Mouse (Mus musculus) embryonic facial prominence, embryonic 14.5 days (tissue): ENCODE data around the gene Ptk6. TPM values are rescaled to one million over a fixed set of nuclear protein-coding genes. Genes with fewer than 3 reads are reported as not detected.
A peak's percentile ranks its signal among the peaks of the same experiment; 100 is the strongest.

Source experiments
- ATAC-seq: fragments of 200-750 bp; cut with Nextera tagmentation; 2 replicates; pipeline ENCODE4 v1.8.0; 2017; ENCODE audit warnings: low read depth, moderate number of reproducible peaks, moderate TSS enrichment
- DNase-seq: peaks from one replicate; pipeline ENCODE4 v3.0.0-alpha.2; 2015; ENCODE audit warnings: low spot score
- H3K27ac ChIP-seq: fragments of 300-500 bp; sonication (generic); replicated peaks from 2 replicates; pipeline ENCODE4 v1.5.1; 2014; ENCODE audit warnings: low read depth, mild to moderate bottlenecking, low read length, moderate library complexity
- H3K27me3 ChIP-seq: fragments of 300-500 bp; sonication (generic); replicated peaks from 2 replicates; pipeline ENCODE4 v1.6.1; 2014; ENCODE audit warnings: low read length; ENCODE audit not compliant: control insufficient read depth, insufficient read depth
- H3K36me3 ChIP-seq: fragments of 300-500 bp; sonication (generic); 2 replicates; pipeline ENCODE4 v1.6.1; 2014; ENCODE audit warnings: low read length, mixed read lengths; ENCODE audit not compliant: control insufficient read depth, insufficient read depth
- H3K4me1 ChIP-seq: fragments of 300-500 bp; sonication (generic); 2 replicates; pipeline ENCODE4 v1.6.1; 2014; ENCODE audit warnings: antibody characterized with exemption, low read length; ENCODE audit not compliant: control insufficient read depth, insufficient read depth
- H3K4me2 ChIP-seq: fragments of 300-500 bp; sonication (generic); 2 replicates; pipeline ENCODE4 v1.6.1; 2014; ENCODE audit warnings: low read depth, mild to moderate bottlenecking, low read length, moderate library complexity, mixed read lengths
- H3K4me3 ChIP-seq: fragments of 300-500 bp; sonication (generic); 2 replicates; pipeline ENCODE4 v1.5.1; 2014; ENCODE audit warnings: low read depth, mild to moderate bottlenecking, low read length
- H3K9ac ChIP-seq: fragments of 300-500 bp; sonication (generic); 2 replicates; pipeline ENCODE4 v1.6.1; 2014; ENCODE audit warnings: low read depth, mild to moderate bottlenecking, low read length, moderate library complexity, mixed read lengths
- H3K9me3 ChIP-seq: fragments of 300-500 bp; sonication (generic); 2 replicates; pipeline ENCODE4 v1.6.1; 2016; ENCODE audit warnings: low read length; ENCODE audit not compliant: control insufficient read depth
- WGBS: fragments of 180-500 bp; shearing (Covaris S2); extraction: QIAGEN DNeasy Blood & Tissue Kit; methylation state at CpG from one replicate; pipeline ENCODE4 v1.1.7; 2014; 5-methylcytosine and 5-hydroxymethylcytosine counted together
- polyA plus RNA-seq: library from polyadenylated mRNA; unstranded; fragments of >200 nt; fragmentation: Nextera tagmentation; extraction: Ambion mirVana; gene quantifications from 2 replicates; pipeline ENCODE4 v1.2.1, GENCODE M21; 2014

Ptk6 gene
- polyA plus RNA-seq, 1 experiment from 2014 or later, result 0.19 TPM

DNA sequence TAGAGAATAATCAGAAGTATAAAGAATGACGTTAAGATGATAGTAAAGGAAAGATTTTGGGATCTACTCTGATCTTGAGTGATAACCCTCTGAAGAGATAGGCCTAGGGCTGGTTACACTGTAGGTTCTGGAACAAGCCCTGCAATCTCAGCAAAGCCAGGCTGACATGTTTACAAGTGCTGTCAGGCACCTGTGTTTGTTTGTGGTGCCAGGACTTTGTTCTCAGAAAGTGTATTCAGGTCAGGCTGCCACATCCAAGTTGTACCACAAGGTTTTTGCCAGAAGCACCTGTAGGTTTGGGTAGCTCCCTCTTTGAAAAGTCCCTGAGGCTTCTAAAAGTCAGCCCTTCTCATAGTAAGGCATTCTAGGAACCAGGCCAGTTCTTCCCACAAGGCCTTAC, 13.3 kb downstream of the Ptk6 start:
- Histone ChIP-seq H3K36me3 (peaks cover 12% of the 10 kb centered on the region; the same call in 1 of the 2 replicates), H3K9me3 (no peaks in the 10 kb centered on the region), H3K4me2 (no peak overlapping the region), H3K4me3 (no peak overlapping the region), H3K27me3 (no peaks in the 10 kb centered on the region), H3K27ac (no peak overlapping the region), H3K4me1 (peaks cover 3% of the 10 kb centered on the region; the same call in 1 of the 2 replicates), H3K9ac (no peak overlapping the region)
- no peak for DNase-seq
- WGBS, result 76% methylated on average over 1 of the region's 1 CpGs
- ATAC-seq, result no peak

DNA sequence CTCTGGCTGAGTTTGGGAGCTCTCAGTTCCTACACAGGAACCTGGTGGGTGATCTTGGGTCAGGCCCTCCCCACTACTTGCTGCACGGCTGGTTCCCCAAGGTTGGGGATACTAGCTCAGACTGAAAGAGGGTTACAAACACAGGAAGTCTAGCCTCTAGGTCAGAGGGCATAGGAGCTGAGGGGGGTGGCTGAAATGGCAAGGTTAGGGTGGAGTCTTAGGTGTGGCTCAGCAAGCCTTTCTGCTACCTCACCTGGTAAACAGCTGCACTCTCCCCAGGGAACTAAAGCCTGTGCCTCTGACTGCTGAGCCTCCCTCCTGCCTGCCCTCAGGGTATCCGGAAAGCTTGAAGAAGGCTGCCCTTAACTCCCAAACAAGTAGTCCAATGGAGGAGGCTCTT, 13.9 kb downstream of the Ptk6 start:
- WGBS, result 38% methylated on average over 2 of the region's 2 CpGs
- H3K36me3 ChIP-seq, result peaks cover 12% of the 10 kb centered on the region; the same call in 1 of the 2 replicates
- peak; percentile 34 for DNase-seq
- no peaks in the 10 kb centered on the region for H3K27me3 ChIP-seq
- no peak overlapping the region for H3K27ac ChIP-seq
- H3K4me2 ChIP-seq, result peak overlapping the region; percentile 73
- no peaks in the 10 kb centered on the region for H3K9me3 ChIP-seq
- no peak for ATAC-seq
- peaks cover 3% of the 10 kb centered on the region; the same call in 1 of the 2 replicates for H3K4me1 ChIP-seq
- peak overlapping the region; percentile 61; the same call in 1 of the 2 replicates for H3K4me3 ChIP-seq
- H3K9ac ChIP-seq, result no peak overlapping the region

DNA sequence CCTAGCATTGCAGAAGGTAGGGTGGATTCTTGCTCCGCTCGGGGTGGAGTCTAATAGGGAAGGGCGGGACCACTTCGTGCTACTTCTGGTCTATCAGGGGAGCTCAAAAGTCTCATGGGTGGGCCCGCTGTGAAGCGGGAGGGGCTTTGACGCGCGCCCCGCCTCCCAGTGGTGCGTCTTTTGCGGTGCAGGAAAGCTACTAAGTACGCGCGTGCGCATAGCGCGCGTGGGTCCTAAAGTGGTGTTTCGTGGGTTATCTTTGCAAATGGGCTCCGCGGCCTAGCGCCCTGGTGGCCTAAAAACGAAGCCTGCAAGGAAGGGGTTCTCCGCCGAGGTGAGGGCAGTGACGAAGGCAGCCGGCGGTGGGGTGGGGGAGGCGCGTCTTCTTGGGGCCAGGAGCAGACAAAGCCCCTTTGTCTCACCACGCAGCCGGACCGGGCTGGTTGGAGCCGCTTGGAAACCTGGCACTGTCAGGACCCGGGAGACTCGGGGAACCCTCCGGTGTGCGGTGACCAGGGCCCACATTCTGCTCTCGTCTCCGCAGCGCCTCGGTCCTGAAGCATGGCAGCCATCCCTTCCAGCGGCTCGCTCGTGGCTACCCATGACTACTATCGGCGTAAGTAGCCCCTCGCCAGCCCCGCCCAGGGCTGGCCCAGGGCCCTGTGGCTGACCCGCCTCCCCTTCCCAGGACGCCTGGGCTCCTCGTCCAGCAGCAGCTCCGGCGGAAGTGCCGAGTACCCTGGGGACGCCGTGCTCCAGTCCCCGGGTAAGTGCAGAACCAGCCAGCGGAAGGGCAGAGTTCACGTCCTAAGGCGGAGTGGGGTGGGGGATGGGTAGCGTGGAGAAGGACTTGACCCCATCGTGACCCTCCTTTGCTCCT, 15.2 kb downstream of the Ptk6 start, which contains the start of gene Ppdpf:
Gene Ppdpf (plus strand): TSS at position 127 of the 880 bp plus-strand sequence.
- Histone ChIP-seq H3K4me3 (peak within 1 kb of the TSS; percentile 61), H3K27ac (peak within 1 kb of the TSS; percentile 95), H3K4me1 (peaks cover 3% of the 10 kb centered on the region; the same call in 1 of the 2 replicates), H3K9ac (peak within 1 kb of the TSS; percentile 96), H3K27me3 (no peaks in the 10 kb centered on the region), H3K36me3 (peaks cover 12% of the 10 kb centered on the region; the same call in 1 of the 2 replicates), H3K4me2 (peak within 1 kb of the TSS; percentile 73), H3K9me3 (no peaks in the 10 kb centered on the region)
- ATAC-seq (peak; percentile 97), DNase-seq (peak; percentile 97)
- 0% methylated on average over 40 of the region's 64 CpGs for WGBS

DNA sequence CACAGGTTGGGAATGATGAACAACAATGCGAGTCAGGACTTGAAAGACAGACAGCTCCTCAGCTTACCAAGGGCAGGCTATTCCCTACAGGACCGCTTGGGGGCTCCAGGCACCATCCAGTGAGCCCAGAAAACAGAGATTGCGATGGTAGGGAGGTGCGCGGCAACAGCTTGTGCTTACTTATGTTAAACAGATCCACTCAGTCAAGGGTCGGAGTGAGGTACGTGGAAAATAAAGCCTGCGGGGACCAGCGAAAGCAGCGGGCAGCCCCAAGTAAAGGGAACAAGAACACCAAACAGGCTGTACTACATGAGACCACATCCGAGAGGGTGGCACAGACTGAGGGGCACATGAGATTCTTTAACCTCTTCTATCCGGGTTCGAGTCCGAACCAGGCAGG, 16.0 kb downstream of the Ptk6 start:
- H3K4me2 ChIP-seq, result peak overlapping the region; percentile 73
- H3K27ac ChIP-seq, result peak overlapping the region; percentile 95
- peak; percentile 95 for DNase-seq
- no peaks in the 10 kb centered on the region for H3K9me3 ChIP-seq
- no peaks in the 10 kb centered on the region for H3K27me3 ChIP-seq
- peak; percentile 83 for ATAC-seq
- H3K36me3 ChIP-seq, result peaks cover 12% of the 10 kb centered on the region; the same call in 1 of the 2 replicates
- WGBS, result 1% methylated on average over 14 of the region's 14 CpGs
- H3K4me3 ChIP-seq, result peak overlapping the region; percentile 61
- H3K4me1 ChIP-seq, result peaks cover 3% of the 10 kb centered on the region; the same call in 1 of the 2 replicates
- peak overlapping the region; percentile 96 for H3K9ac ChIP-seq

DNA sequence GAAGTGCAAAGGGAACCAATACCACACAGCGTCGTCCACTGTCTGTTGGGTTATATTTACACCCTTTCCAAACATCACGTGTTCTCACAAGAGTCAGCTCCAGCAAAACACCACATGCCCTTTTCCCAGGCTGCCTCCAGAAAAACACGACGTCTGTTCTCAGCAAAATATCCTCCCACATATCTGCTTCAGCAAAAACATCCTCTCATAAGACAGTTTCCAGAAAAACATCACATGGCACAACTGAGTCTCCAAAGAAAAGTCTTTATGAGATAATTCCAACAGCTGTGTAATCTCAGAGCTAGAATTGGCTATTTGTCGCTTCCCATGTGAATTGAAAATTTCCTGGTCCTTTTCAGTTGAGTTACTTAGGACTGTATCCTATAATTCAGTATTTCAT, 21.7 kb downstream of the Ptk6 start:
- no peak overlapping the region for H3K9ac ChIP-seq
- H3K27ac ChIP-seq, result no peak overlapping the region
- H3K4me2 ChIP-seq, result no peak overlapping the region
- no peaks in the 10 kb centered on the region for H3K36me3 ChIP-seq
- H3K27me3 ChIP-seq, result no peaks in the 10 kb centered on the region
- no peaks in the 10 kb centered on the region for H3K4me1 ChIP-seq
- ATAC-seq, result no peak
- 76% methylated on average over 6 of the region's 6 CpGs for WGBS
- DNase-seq, result no peak
- no peak overlapping the region for H3K4me3 ChIP-seq
- H3K9me3 ChIP-seq, result no peaks in the 10 kb centered on the region

DNA sequence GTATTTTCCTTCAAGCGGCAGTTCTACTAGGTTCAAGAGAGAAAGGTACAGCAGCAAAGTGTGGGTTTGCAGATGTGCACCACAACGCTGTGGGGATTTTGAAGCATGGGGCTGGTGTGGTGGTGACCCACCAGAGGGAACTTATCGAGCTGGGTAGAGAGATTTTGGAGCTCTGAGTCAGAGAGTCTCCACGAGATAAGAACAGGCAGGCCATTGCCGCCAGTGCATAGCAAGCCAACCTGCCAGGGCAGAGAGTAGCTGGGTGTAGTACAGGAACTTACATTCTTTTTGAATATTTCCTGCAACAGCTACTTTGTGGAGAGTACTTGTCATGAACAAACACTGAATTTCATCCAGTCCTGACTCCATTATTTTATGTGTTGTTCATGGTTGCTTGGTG, 24.1 kb downstream of the Ptk6 start:
- Histone ChIP-seq H3K27ac (no peak overlapping the region), H3K9me3 (no peaks in the 10 kb centered on the region), H3K27me3 (no peaks in the 10 kb centered on the region), H3K4me2 (no peak overlapping the region), H3K4me3 (no peak overlapping the region), H3K4me1 (no peaks in the 10 kb centered on the region), H3K9ac (no peak overlapping the region), H3K36me3 (no peaks in the 10 kb centered on the region)
- no peak for DNase-seq
- 82% methylated on average over 5 of the region's 5 CpGs for WGBS
- ATAC-seq, result no peak

DNA sequence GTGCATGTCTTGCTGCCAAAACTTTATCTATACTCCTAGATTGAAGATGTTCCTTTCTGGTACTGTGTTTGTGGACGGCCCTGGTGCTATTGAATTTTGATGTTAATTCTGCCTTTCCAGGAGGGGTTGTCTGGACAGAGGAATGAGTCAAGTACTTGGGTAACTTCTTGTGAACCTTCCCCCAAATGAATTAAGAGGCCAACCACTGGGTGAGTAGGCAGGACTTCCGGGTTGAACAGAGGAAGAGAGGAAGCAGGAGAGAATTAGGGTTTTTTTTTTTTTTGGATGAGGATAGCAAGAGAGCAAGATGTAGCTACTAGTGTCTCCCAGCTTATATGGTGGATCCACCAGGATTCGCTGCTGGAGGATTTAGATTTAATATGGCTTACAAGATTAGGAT, 24.6 kb downstream of the Ptk6 start:
- Histone ChIP-seq H3K9me3 (no peaks in the 10 kb centered on the region), H3K4me3 (no peak overlapping the region), H3K27ac (no peak overlapping the region), H3K27me3 (no peaks in the 10 kb centered on the region), H3K36me3 (no peaks in the 10 kb centered on the region), H3K4me1 (no peaks in the 10 kb centered on the region), H3K4me2 (no peak overlapping the region), H3K9ac (no peak overlapping the region)
- WGBS, result 79% methylated on average over 3 of the region's 3 CpGs
- ATAC-seq (no peak), DNase-seq (no peak)

DNA sequence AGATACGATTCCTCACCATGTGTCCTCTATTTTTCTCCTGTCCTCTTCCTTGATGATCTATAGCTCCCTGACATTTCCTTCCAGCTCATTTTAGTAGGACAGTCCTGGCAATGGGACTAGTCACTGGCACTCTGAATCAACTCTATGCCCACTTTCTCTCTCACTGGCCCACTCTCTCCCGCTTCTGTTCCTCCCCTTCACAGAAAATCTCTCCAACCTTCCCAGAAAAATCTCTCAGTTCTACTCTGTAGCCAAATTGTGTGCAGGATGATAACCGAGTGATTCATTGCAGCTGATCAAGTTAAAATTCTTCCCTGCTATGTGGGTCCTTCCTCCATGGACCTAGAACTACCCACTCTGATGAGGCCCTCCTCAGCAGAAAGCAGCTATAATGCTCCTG, 27.9 kb downstream of the Ptk6 start:
- Histone ChIP-seq H3K4me2 (no peak overlapping the region), H3K27me3 (no peaks in the 10 kb centered on the region), H3K9ac (no peak overlapping the region), H3K4me1 (no peaks in the 10 kb centered on the region), H3K27ac (no peak overlapping the region), H3K36me3 (no peaks in the 10 kb centered on the region), H3K4me3 (no peak overlapping the region), H3K9me3 (no peaks in the 10 kb centered on the region)
- ATAC-seq, result no peak
- WGBS, result 83% methylated on average over 3 of the region's 3 CpGs
- no peak for DNase-seq
